Mouse (Mus musculus) spleen, adult 2 months (tissue): ENCODE results near the gene Bend6.

ENCODE experiments used
- CTCF ChIP-seq: fragments of 200-500 bp; IDR thresholded peaks from 2 replicates; pipeline ENCODE4 v1.5.1; 2011; ENCODE audit warnings: mild to moderate bottlenecking, inconsistent platforms; ENCODE audit not compliant: insufficient read depth, insufficient read length, insufficient replicate concordance; ENCODE audit errors: extremely low read depth
- POLR2A ChIP-seq: fragments of 200-500 bp; IDR thresholded peaks from 2 replicates; pipeline ENCODE4 v1.6.1; 2011; ENCODE audit warnings: low read depth, low read length, inconsistent platforms

GRCm38 (mm10) chr1:33896666-33897065 is 10.9 kb downstream of the Bend6 start:
- TF ChIP-seq POLR2A (no peak), CTCF (no peak)
